Mouse (Mus musculus) hindbrain, embryonic 11.5 days (tissue): ENCODE results near the gene Ikzf1. TPM values are rescaled to one million over a fixed set of nuclear protein-coding genes. Genes with fewer than 3 reads are reported as not detected.

Experiments used
- ATAC-seq: fragments of 200-750 bp; cut with Nextera tagmentation; 2 replicates; pipeline ENCODE4 v1.8.0; 2017; ENCODE audit warnings: mild to moderate bottlenecking, moderate TSS enrichment, moderate library complexity; ENCODE audit not compliant: low FRiP score
- DNase-seq: peaks from one replicate; pipeline ENCODE4 v3.0.0-alpha.2; 2015; ENCODE audit warnings: low spot score
- H3K27ac ChIP-seq: fragments of 300-500 bp; sonication (generic); 2 replicates; pipeline ENCODE4 v1.5.1; 2014; ENCODE audit warnings: mild to moderate bottlenecking, low read depth, low read length
- H3K27me3 ChIP-seq: fragments of 300-500 bp; sonication (generic); 2 replicates; pipeline ENCODE4 v1.6.1; 2014; ENCODE audit warnings: mild to moderate bottlenecking, low read length, moderate library complexity, mixed read lengths; ENCODE audit not compliant: control insufficient read depth, insufficient read depth
- H3K36me3 ChIP-seq: fragments of 300-500 bp; sonication (generic); 2 replicates; pipeline ENCODE4 v1.6.1; 2014; ENCODE audit warnings: mild to moderate bottlenecking, low read length, moderate library complexity, mixed read lengths; ENCODE audit not compliant: control insufficient read depth, insufficient read depth
- H3K4me1 ChIP-seq: fragments of 300-500 bp; sonication (generic); replicated peaks from 2 replicates; pipeline ENCODE4 v1.6.1; 2014; ENCODE audit warnings: low read length, mixed read lengths; ENCODE audit not compliant: control insufficient read depth, insufficient read depth
- H3K4me2 ChIP-seq: fragments of 300-500 bp; sonication (generic); replicated peaks from 2 replicates; pipeline ENCODE4 v1.6.1; 2014; ENCODE audit warnings: mild to moderate bottlenecking, low read depth, low read length
- H3K4me3 ChIP-seq: fragments of 300-500 bp; sonication (generic); 2 replicates; pipeline ENCODE4 v1.5.1; 2014; ENCODE audit warnings: low read depth, low read length
- H3K9ac ChIP-seq: fragments of 300-500 bp; sonication (generic); 2 replicates; pipeline ENCODE4 v1.6.1; 2014; ENCODE audit warnings: low read depth, low read length
- H3K9me3 ChIP-seq: fragments of 300-500 bp; sonication (generic); 2 replicates; pipeline ENCODE4 v1.6.1; 2016; ENCODE audit warnings: low read length; ENCODE audit not compliant: control insufficient read depth
- WGBS: fragments of 180-500 bp; shearing (Covaris S2); extraction: QIAGEN DNeasy Blood & Tissue Kit; methylation state at CpG from one replicate; pipeline ENCODE4 v1.1.7; 2014; 5-methylcytosine and 5-hydroxymethylcytosine counted together
- polyA plus RNA-seq: library from polyadenylated mRNA; unstranded; fragments of >200 nt; fragmentation: Nextera tagmentation; extraction: Ambion mirVana; gene quantifications from 2 replicates; pipeline ENCODE4 v1.2.1, GENCODE M21; 2014

The Ikzf1 gene
- polyA plus RNA-seq, 1 experiment from 2014 or later, result 3.5 TPM

- Histone ChIP-seq H3K4me2 (peak within 1 kb of the TSS; percentile 43), H3K4me3 (peak within 1 kb of the TSS; percentile 60), H3K9me3 (no peaks in the 10 kb centered on the region), H3K27ac (peak within 1 kb of the TSS; percentile 95), H3K27me3 (no peaks in the 10 kb centered on the region), H3K36me3 (no peaks in the 10 kb centered on the region), H3K4me1 (no peaks in the 10 kb centered on the region; the same call in 1 of the 2 replicates), H3K9ac (peak within 1 kb of the TSS; percentile 84)
- under 1% methylated on average over 53 of the region's 53 CpGs for WGBS
- DNase-seq, result peak; percentile 99
- ATAC-seq, result peak; percentile 96
Observed at GRCm38 (mm10) chr11:11808820-11809403, 124.1 kb downstream of the Ikzf1 start, which contains the start of gene Fignl1. Fignl1 (minus strand) TSS chr11:11808962.

GRCm38 (mm10) chr11:11809404-11810175 lies 124.8 kb downstream of the Ikzf1 start:
- H3K27ac ChIP-seq, result peak overlapping the region; percentile 95
- ATAC-seq, result peak; percentile 62
- peak overlapping the region; percentile 60 for H3K4me3 ChIP-seq
- no peaks in the 10 kb centered on the region; the same call in 1 of the 2 replicates for H3K4me1 ChIP-seq
- no peaks in the 10 kb centered on the region for H3K9me3 ChIP-seq
- no peaks in the 10 kb centered on the region for H3K36me3 ChIP-seq
- DNase-seq, result peak; percentile 70
- H3K9ac ChIP-seq, result peak overlapping the region; percentile 84
- no peaks in the 10 kb centered on the region for H3K27me3 ChIP-seq
- H3K4me2 ChIP-seq, result peak overlapping the region; percentile 43
- WGBS, result under 1% methylated on average over 11 of the region's 11 CpGs

- H3K9me3 ChIP-seq, result no peaks in the 10 kb centered on the region
- ATAC-seq, result no peak
- H3K36me3 ChIP-seq, result no peaks in the 10 kb centered on the region
- H3K4me2 ChIP-seq, result no peak overlapping the region; the same call in 1 of the 2 replicates
- no peak overlapping the region for H3K27ac ChIP-seq
- peak overlapping the region; percentile 45; the same call in 1 of the 2 replicates for H3K9ac ChIP-seq
- DNase-seq, result peak; percentile 87
- H3K27me3 ChIP-seq, result no peaks in the 10 kb centered on the region
- no peaks in the 10 kb centered on the region; the same call in 1 of the 2 replicates for H3K4me1 ChIP-seq
- H3K4me3 ChIP-seq, result no peak overlapping the region
- 23% methylated on average over 9 of the region's 9 CpGs for WGBS
Observed at GRCm38 (mm10) chr11:11811906-11812480, 127.2 kb downstream of the Ikzf1 start.

GRCm38 (mm10) chr11:11815737-11816136 lies 130.9 kb downstream of the Ikzf1 start:
- Histone ChIP-seq H3K4me2 (no peak overlapping the region), H3K27ac (no peak overlapping the region), H3K9ac (no peak overlapping the region), H3K4me1 (no peaks in the 10 kb centered on the region; the same call in 1 of the 2 replicates), H3K9me3 (no peaks in the 10 kb centered on the region), H3K27me3 (no peaks in the 10 kb centered on the region), H3K36me3 (no peaks in the 10 kb centered on the region), H3K4me3 (no peak overlapping the region)
- WGBS, result 73% methylated on average over 3 of the region's 3 CpGs
- no peak for ATAC-seq
- DNase-seq, result no peak

- no peak overlapping the region for H3K4me2 ChIP-seq
- 90% methylated on average over 6 of the region's 6 CpGs for WGBS
Observed at GRCm38 (mm10) chr11:11818797-11819196, 134.0 kb downstream of the Ikzf1 start.

GRCm38 (mm10) chr11:11819206-11819605 lies 134.4 kb downstream of the Ikzf1 start:
- Histone ChIP-seq H3K4me1 (peaks cover 10% of the 10 kb centered on the region), H3K4me3 (no peak overlapping the region), H3K4me2 (no peak overlapping the region), H3K36me3 (no peaks in the 10 kb centered on the region), H3K27ac (no peak overlapping the region), H3K27me3 (no peaks in the 10 kb centered on the region), H3K9me3 (no peaks in the 10 kb centered on the region), H3K9ac (no peak overlapping the region)
- no peak for ATAC-seq
- 96% methylated on average over 5 of the region's 5 CpGs for WGBS
- no peak for DNase-seq

More at GRCm38 (mm10) chr11:11818797-11819196, 134.0 kb downstream of the Ikzf1 start:
- ATAC-seq (no peak), DNase-seq (no peak)
- Histone ChIP-seq H3K27me3 (no peaks in the 10 kb centered on the region), H3K9ac (no peak overlapping the region), H3K4me3 (no peak overlapping the region), H3K9me3 (no peaks in the 10 kb centered on the region), H3K4me1 (peaks cover 10% of the 10 kb centered on the region), H3K36me3 (no peaks in the 10 kb centered on the region), H3K27ac (no peak overlapping the region)

- H3K27me3 ChIP-seq, result no peaks in the 10 kb centered on the region
- peak overlapping the region; percentile 24; the same call in 1 of the 2 replicates for H3K27ac ChIP-seq
- H3K4me3 ChIP-seq, result no peak overlapping the region
- ATAC-seq (peak; percentile 31), DNase-seq (peak; percentile 95)
- H3K4me1 ChIP-seq, result peaks cover 10% of the 10 kb centered on the region
- H3K4me2 ChIP-seq, result no peak overlapping the region
- no peaks in the 10 kb centered on the region for H3K9me3 ChIP-seq
- H3K36me3 ChIP-seq, result no peaks in the 10 kb centered on the region
- 2% methylated on average over 2 of the region's 2 CpGs for WGBS
- H3K9ac ChIP-seq, result no peak overlapping the region
Observed at GRCm38 (mm10) chr11:11820251-11820650, 135.4 kb downstream of the Ikzf1 start.

GRCm38 (mm10) chr11:11820737-11821136 lies 135.9 kb downstream of the Ikzf1 start:
- Histone ChIP-seq H3K4me2 (no peak overlapping the region), H3K36me3 (no peaks in the 10 kb centered on the region), H3K4me3 (no peak overlapping the region), H3K27ac (peak overlapping the region; percentile 24; the same call in 1 of the 2 replicates), H3K4me1 (peaks cover 10% of the 10 kb centered on the region), H3K27me3 (no peaks in the 10 kb centered on the region), H3K9me3 (no peaks in the 10 kb centered on the region), H3K9ac (no peak overlapping the region)
- DNase-seq (no peak), ATAC-seq (0 out of 2 replicates have a peak, but pooled peaks have one; percentile 0)
- WGBS, result 62% methylated on average over 3 of the region's 3 CpGs
